Mouse (Mus musculus) induced T-regulatory cell, adult 2 months (primary cell): ENCODE measurements around the gene Kpna2.

Experiments used
- DNase-seq: peaks from one replicate; pipeline ENCODE4 v3.0.0-alpha.2; 2012; ENCODE audit warnings: low read depth

Gene Kpna2

DNA sequence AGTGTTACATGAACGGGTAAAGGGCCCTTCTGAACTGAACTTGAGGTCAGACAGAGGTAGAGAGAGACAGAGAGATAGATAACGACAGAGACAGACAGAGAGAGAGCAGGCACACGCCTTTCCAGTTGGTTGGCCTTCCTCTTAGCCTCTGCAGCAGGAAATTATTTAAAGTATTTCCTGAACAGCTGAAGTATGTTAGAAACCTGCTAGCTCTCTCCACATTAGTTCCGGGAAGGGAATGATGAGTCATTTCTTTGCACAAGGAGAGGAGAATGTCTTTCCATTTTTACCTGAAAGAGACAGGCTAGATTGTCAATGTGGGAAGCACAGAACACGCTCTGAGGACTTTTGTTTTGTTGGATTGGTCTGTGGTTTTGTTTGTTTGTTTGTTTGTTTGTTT is 17.0 kb downstream of the Kpna2 start:
- no peak for DNase-seq

DNA sequence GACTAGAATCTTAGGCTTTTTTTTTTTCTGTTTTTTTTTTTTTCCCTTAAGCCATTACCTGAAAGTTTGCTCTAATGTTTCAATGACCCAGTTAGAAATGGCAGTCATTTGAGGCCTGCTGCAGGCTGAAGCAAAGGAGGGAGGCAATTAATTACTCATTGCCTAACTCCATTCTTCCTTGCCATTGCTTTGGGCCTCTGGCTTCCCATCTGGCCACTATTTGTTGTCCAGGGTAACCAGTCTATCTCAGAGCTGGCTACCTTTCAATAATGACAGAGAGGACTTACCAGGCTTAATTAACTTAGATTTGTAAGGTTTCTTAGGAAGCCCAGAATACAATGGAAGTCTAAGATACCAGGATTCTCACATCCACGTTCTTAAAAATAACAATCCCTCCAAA is 17.6 kb downstream of the Kpna2 start:
- DNase-seq = no peak

DNA sequence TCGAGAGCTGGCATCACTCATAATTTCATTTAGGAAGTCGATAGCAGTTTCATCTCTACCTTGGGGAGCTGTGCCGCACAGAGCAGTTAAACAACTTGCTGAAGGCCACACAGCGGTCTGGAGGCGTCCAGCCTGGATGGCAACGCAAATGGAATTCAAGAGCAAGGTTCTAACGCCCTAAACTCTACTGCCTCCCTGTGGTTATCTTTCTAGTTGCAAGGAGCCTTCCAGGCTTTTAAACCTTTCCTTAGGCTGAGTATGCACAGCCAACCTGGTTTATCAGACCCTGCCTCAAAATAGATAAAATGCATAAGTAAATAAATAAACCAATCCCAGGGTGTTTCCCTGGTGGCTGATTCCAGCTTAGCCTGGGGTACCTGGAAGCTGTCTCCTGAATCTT is 18.9 kb downstream of the Kpna2 start:
- peak; percentile 82 for DNase-seq

DNA sequence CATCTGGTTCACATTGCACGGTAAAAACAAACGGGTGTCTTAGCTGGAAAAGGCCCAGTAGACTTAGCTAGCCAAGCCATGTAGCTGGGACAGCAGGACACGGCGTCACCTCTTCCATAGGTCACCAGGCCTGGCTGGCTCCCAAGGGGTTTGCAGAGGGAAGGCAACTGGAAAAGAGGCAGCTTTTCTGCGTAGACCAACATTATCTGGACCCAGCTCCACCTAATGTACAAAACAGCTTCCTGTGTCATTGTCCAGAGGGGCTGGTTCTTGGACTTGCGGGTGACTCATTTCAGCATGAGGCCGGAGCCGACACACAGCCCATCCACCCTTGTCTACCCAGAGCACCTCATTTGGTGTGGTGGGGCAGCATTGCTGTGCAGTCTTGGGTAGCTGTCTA is 23.1 kb downstream of the Kpna2 start:
- DNase-seq = no peak

DNA sequence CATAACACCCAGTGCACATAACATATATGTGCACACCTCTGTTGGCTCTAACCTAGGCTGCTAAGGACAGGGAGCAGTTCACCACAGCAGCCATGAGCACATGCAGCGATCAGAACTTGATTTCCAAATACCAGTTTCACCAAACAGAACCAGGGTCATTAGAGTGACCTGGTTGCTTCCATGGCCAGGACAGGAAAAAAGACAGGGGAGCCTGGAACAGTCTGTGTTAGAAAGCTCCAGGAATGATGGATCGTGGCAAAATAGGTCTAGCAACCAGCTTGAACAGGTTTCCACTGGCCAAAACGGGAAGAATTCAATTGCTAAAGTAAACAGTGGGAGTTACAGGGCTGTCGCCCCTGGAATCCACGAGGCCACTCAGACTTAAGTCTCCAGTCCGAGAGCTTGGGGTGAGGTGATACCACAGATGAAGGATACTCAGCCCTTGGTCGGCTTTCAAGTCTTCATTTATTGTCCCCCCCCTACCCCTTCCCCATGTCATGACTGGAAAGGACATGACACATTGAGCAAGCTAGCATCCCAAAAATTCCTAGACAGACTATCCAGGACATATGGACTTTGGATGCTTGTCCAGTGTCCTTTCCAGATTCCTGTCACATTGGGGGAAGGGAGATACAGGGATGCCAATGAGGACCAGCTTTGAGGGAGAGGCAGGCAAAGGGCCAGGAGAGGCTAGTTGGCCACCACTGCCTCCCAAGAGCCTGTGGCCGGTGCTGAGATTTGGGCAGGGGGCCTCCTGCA is 23.7 kb downstream of the Kpna2 start:
- no peak for DNase-seq

DNA sequence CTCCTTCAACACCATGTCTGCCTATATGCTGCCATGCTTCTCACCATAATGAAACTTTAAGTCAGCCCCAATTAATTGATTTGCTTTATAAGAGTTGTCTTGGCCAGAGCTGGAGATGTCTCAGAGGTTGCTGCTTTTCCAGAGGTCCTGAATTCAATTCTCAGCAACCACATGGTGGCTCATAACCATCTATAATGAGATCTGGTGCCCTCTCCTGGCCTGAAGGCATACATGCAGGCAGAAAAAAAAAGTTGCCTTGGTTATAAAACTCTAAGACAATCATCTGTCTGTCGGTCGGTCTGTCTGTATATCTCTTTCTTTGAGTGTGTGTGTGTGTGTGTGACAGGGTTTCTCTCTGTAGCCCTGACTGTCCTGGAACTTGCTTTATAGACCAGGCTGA is 24.9 kb downstream of the Kpna2 start:
- peak; percentile 72 for DNase-seq

DNA sequence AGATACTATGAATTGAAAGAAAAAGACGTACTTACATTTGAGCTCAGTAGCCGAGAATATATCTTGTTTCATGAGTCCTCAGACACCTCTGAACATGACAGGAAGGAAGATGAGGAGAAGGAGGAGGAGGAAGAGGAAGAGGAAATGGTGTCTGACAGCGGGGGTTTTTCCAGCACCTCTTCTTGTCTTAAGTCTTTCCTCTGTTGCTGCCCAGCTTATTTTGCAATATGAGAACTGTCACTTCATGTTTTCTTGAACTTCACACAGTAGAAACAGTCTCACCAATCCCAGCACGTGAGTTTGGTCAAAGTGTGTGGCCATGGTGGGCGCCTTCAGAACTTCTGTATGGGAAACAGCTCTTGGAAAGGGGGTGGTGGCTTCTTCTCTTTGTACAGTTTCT is 26.3 kb downstream of the Kpna2 start:
- peak; percentile 72 for DNase-seq

DNA sequence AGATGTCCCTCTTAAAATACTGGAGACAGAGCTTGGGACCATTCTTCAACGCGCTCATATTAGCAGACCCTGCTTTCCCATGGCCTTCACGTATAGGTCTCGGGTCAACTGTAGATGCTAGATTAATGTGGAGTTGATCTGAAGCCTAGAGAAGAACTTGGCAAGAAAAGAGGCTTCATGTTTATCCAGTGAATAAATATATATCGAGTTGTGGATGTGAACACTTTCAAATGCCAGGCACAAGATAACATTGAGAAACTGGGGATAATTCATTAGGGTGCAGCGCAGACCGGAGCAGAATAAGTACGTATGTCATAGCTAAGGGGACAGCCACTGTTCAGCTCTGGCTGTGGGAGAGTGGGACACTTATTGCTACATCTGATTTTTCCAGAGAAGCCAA is 29.5 kb downstream of the Kpna2 start:
- DNase-seq = no peak

DNA sequence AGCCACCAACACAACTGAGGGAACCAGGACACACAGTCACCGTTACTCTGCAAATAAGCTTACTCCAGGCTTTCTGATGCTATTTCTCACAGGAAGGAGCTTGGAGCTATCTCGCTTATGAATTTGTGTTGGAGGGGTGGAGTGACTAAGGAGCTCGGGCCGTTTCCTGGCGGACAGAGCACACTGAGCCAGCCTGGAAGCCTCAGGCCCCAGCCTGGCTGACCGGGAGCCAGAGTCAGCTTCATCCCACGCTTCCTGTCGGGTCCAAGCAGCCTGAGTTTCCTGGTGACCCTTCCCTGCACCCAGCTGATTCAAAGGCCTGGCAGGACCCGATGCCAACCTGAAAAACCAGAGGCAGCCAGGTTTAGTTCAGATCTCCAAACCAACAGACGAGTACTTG is 31.7 kb downstream of the Kpna2 start:
- no peak for DNase-seq

DNA sequence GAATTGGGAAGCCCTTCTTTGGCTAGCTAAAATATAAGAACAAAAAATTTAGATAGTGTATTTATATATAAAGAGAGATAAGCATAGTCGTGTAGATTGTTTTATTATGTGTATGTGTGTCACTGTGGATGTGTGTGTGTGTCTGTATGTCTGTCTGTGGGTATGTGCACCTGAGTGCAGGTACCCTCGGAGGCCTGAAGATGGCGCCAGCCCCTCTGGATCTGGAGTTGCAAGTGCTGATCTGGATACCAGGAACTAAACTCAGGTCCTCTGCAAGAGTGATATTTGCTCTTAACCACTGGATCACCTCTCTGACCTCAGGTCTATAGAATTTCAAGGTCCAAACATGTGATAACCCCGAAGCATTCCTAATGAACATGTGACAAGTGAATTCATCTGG is 33.5 kb downstream of the Kpna2 start:
- DNase-seq = no peak

DNA sequence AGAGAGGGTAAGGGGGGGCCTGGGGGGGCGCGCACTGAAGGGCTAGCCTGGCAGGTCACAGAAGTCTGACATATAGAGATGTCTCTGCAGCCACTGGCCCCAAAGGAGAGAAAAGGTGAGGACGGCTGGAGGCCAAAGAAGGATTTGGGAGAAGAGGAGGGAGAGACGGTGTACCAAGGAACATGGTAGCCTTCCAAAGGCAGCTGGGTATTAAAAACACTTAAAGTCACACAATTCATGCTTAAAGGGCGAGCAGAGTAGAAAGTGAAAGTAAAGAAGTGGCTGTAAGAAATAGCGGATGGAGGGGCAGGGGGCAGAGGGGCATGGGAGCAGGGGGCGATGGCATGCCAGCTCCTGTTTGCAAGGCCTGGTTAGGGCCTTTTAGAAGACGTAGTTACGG is 37.0 kb downstream of the Kpna2 start:
- DNase-seq = peak; percentile 56

DNA sequence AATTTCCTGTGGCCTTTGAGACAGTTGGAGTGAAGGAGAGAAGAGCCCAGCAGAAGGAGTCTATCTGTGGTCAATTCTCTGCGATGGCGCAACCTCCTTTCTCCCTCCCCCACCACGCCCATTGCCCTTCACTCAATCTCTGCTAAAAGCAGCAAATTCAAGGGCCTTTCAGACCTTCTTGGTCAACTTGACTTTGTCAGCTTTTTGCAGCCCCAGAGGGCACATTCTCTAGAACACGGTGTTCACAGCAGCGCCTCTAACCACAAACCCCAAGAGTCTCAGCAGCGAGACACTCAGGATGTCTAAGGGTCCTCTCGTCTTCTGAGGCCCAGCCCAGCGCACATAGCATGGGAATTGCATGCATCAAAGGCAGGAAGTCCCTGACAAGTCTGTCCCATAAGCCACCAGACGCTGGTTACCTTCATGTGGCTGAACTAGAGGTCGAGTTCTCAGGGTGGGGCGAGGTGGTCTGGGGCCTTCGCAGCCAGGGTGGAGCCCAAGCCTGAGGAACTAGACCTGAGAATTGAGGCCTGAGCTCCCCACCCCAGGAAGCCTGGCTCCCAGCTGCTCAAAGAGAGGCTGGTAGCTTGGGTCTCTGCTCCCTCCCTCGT is 37.8 kb downstream of the Kpna2 start:
- DNase-seq = peak; percentile 75

DNA sequence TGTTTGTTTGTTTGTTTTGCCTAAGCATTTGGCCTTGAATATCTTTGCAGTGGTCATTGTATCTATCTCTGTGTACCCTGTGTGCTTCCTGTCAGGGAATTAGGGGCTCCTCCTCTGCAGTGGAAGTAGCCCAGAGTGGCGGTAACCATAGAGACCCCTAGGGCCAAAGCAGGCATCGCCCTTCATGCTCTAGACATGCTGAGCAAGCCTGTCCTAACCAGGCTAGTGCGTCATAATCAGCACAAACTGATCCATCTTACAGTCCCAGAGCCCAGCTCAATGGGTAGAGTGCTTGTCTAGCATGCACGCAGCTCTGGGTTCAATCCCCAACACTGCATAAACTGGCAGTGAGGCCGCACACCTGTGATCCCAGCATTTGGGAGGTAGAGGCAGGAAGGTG is 40.2 kb downstream of the Kpna2 start:
- DNase-seq = no peak

DNA sequence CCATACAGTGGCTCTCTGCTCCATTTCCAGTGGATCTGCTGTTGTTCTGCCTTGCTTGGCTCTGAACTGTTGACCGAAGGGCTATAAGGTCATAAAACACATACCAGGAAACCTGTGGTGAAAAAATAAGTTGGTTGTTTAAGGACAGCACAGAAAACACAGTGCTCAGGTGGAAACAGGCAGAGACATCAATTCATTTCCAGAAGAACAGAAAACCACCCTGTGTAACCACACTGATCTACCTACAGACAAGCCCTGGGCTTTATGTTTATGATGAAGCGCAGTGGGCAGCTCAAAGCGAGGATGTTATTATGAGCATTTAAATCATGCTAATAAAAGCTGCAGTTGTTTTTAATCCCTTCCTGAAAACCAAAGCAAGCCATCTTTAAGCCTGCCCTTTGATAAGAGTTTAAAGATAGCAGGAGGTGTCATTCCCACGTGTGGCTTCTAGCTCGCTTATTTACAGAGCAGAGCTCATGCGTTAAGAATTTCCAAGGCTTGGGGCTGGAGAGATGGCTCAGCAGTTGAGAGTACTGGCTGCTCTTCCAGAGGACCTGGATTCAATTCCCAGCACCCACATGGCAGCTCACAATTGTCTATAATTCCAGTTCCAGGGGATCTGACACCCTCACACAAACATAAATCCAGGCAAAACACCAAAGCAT is 40.8 kb downstream of the Kpna2 start:
- DNase-seq = peak; percentile 64

DNA sequence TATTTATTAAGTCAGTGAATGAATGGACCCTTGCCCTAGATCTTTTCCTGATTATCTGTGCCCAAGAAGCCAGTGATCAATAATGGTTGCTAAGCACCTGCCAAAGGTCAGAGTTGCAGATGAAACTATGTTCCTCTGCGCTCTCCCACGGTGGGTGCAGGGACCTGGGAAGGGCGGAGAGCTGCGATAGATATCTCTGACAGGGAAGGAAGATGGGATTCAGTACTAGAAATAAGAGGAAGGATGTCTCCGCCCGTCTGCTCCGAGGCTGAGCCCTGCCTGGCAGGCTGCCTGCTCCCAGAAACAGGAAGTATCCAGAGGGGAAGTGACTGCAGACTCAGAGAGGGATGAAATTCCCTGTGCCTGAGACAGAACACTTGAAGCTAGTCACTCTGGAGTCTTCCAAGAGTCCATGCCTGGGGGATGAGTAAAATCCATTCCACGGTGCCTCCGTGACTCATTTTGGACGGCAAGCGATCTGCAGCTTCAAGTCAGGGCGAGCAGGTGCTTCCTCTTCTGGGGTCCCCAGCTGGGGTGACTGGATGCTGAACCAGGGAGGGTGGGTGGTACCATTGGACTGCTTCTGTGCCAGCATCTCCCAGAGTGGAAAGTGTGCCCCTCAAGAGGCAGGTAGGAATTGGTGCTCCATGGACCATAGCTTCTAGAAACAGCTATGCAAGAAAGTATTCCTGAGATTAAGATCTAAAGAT is 41.9 kb downstream of the Kpna2 start:
- no peak for DNase-seq

DNA sequence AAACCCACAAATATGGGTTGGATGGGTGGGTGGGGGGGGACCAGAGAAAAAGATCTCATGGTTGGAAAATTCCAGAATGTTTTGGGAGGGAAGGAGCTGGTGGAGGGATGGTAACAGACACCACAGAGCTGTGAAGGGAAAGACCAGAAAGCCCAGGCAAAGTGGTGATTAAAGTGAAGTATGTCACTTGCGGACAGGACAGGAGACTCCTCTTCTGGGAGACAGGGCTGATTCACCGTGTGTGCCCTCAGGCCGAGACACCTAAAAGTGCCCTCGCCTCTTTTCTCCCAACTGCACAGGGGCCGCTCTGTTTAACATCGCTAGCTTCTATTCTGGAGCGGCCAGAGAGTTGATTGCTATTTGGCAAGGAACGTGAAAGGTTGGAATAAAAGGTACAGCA is 44.8 kb downstream of the Kpna2 start:
- no peak for DNase-seq

DNA sequence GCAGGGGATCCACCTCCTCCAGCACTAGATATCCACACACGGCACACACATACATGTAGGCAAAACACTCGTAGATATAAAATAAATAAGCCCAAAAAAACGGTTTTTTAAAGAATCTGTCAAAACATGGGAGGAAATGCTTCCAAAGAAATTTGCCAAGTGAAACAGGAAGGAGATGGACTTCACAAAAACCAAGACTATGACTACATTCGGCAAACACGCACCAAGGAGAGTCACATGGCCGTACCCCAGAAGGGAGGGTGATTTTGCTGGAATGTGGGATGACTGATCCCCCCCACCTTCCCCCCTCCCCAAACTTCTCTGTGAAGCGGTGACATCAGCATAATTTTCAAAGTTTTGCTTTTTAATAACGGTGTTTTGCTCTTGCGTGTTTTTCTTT is 45.2 kb downstream of the Kpna2 start:
- no peak for DNase-seq
